Comparison of ENCODE assay signal across 34 mouse cellular contexts in the genomic region with DNA sequence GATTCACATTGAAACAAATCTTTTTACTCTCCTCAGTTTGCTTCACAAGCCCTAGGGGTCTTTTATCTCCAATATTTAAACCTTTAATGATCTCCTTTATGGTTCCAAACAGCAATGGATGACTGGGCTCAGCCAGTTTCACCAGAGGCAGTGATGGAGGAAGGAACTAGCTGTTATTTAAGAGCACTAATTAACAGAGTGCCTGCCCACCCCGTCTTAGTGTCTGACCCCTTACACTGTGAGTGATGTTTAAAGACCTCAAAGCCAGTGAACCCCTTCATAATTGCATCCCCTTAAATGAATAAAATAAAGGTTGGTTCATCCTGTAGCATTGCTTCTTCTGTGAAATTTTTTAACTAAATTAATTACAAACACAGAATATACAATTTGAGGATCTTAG. TPM values are rescaled to one million over a fixed set of nuclear protein-coding genes. Genes with fewer than 3 reads are reported as not detected.
"Had no signal": no experiment of that assay in that cellular context is flagged by ENCODE, and none has a peak within 500 bp of the region (broad histone marks: within the 10 kb centered on the region; RNA-seq: fewer than 3 reads in every experiment).

No protein-coding gene starts in this region.

- H3K9me3 ChIP-seq: heart, embryonic 10.5 days; heart, embryonic 12.5 days; heart, embryonic 13.5 days; heart, embryonic 15.5 days; hindbrain, embryonic 10.5 days; hindbrain, embryonic 12.5 days; hindbrain, embryonic 13.5 days; hindbrain, embryonic 15.5 days; intestine, embryonic 15.5 days had no signal

- H3K4me1 ChIP-seq: heart, embryonic 15.5 days; hindbrain, embryonic 15.5 days; intestine, embryonic 15.5 days had no signal

- H3K4me2 ChIP-seq: heart, embryonic 11.5 days; heart, embryonic 12.5 days; heart, embryonic 13.5 days; heart, embryonic 15.5 days; hindbrain, embryonic 12.5 days; hindbrain, embryonic 13.5 days; hindbrain, embryonic 14.5 days; hindbrain, embryonic 15.5 days; intestine, embryonic 15.5 days had no signal

- ATAC-seq: hindbrain, embryonic 16.5 days; hindbrain, postnatal 0 days; inflammation-experienced regulatory T-cells, adult 6 months; intestine, embryonic 15.5 days; intestine, embryonic 16.5 days; intestine, postnatal 0 days had no signal

- H3K27ac ChIP-seq: heart, adult 2 months; heart, embryonic 10.5 days; heart, embryonic 13.5 days; heart, embryonic 15.5 days; hindbrain, embryonic 10.5 days; hindbrain, embryonic 12.5 days; hindbrain, embryonic 13.5 days; hindbrain, embryonic 14.5 days; hindbrain, embryonic 15.5 days; hindbrain, postnatal 0 days; intestine, embryonic 15.5 days; kidney, postnatal 0 days; layer of hippocampus, adult 2 months; left cerebral cortex, adult 2 months had no signal

- H3K27me3 ChIP-seq: heart, embryonic 12.5 days; heart, embryonic 13.5 days; heart, embryonic 15.5 days; hindbrain, embryonic 12.5 days; hindbrain, embryonic 13.5 days; hindbrain, embryonic 15.5 days; intestine, embryonic 15.5 days had no signal

- H3K9ac ChIP-seq: heart, embryonic 12.5 days; heart, embryonic 13.5 days; heart, embryonic 15.5 days; hindbrain, embryonic 12.5 days; hindbrain, embryonic 13.5 days; hindbrain, embryonic 14.5 days; hindbrain, embryonic 15.5 days; intestine, embryonic 15.5 days had no signal

- H3K36me3 ChIP-seq: heart, embryonic 15.5 days; hindbrain, embryonic 12.5 days; hindbrain, embryonic 13.5 days; hindbrain, embryonic 15.5 days; intestine, embryonic 15.5 days had no signal

- H3K4me3 ChIP-seq: heart, adult 2 months; heart, embryonic 10.5 days; heart, embryonic 12.5 days; heart, embryonic 13.5 days; heart, embryonic 15.5 days; hindbrain, embryonic 10.5 days; hindbrain, embryonic 12.5 days; hindbrain, embryonic 13.5 days; hindbrain, embryonic 15.5 days; intestine, embryonic 15.5 days; layer of hippocampus, adult 2 months; left cerebral cortex, adult 2 months had no signal

- DNase-seq: heart, adult 2 months; heart, postnatal 10 days; heart, postnatal 14 days; heart, postnatal 36 days; heart, postnatal 4 days; kidney, adult 11 months; kidney, adult 18-20 months; kidney, adult 2 months; kidney, adult 8-10 months; kidney, adult 9 months; kidney, postnatal 10 days; kidney, postnatal 14 days; kidney, postnatal 36 days; layer of hippocampus, adult 9-11 months; layer of hippocampus, postnatal 36 days had no signal

RNA-seq across cellular contexts. Expression of a gene that starts 19.4 kb away (rescaled TPM):
- polyA plus RNA-seq: inflammation-experienced regulatory T-cells, adult 6 months had no signal
